Mouse (Mus musculus) cerebellum, adult 2 months (tissue): ENCODE measurements at regions not wholly inside any gene's neighbourhood (a gene's known extent, or its start where the extent isn't known, plus 50 kb on each side); places are given as distances from the start of the nearest gene placed in this dataset.

Experiments used
- CTCF ChIP-seq: fragments of 200-500 bp; IDR thresholded peaks from 2 replicates; pipeline ENCODE4 v1.5.1; 2011; ENCODE audit warnings: low read depth, mild to moderate bottlenecking, control low read depth, low read length, moderate library complexity, borderline replicate concordance; ENCODE audit not compliant: insufficient read depth
- POLR2A ChIP-seq: fragments of 200-500 bp; IDR thresholded peaks from 2 replicates; pipeline ENCODE4 v1.6.1; 2011; ENCODE audit warnings: low read length, control low read depth, borderline replicate concordance; ENCODE audit not compliant: insufficient read depth

- TF ChIP-seq CTCF (no peak), POLR2A (no peak)
Observed at GRCm38 (mm10) chr7:136343494-136343893, 550.9 kb upstream of the Mgmt start.
